Mouse (Mus musculus) urinary bladder, postnatal 36 days (tissue): ENCODE data around the gene Nepro.

Experiments used
- DNase-seq, 2 experiments: peaks; one replicate each; pipeline ENCODE4 v3.0.0; 2022; ENCODE audit warnings: low spot score in 2 of 2, mixed read lengths in 1 of 2

Gene Nepro

GRCm38 (mm10) chr16:44766320-44766892 lies 42.3 kb downstream of the Nepro start:
- DNase-seq = no peak

GRCm38 (mm10) chr16:44767506-44767905 lies 43.4 kb downstream of the Nepro start:
- DNase-seq = no peak

- no peak for DNase-seq
Observed at GRCm38 (mm10) chr16:44767967-44768366, 43.9 kb downstream of the Nepro start.

GRCm38 (mm10) chr16:44772577-44772976 lies 48.5 kb downstream of the Nepro start:
- no peak for DNase-seq

- no peak for DNase-seq
Observed at GRCm38 (mm10) chr16:44773673-44774072, 49.6 kb downstream of the Nepro start.

GRCm38 (mm10) chr16:44774201-44774600 lies 50.1 kb downstream of the Nepro start:
- no peak for DNase-seq

- DNase-seq = peak; percentile 7 to 22
Observed at GRCm38 (mm10) chr16:44778538-44779147, 54.5 kb downstream of the Nepro start.

- DNase-seq = no peak
Observed at GRCm38 (mm10) chr16:44779494-44779893, 55.4 kb downstream of the Nepro start.

GRCm38 (mm10) chr16:44780751-44781150 lies 56.6 kb downstream of the Nepro start:
- no peak for DNase-seq
